Mouse (Mus musculus): ENCODE measurements around the gene Gm28998.
"Not testable (repeated sequence)": the region's sequence is repeated elsewhere in the genome, so short reads cannot be mapped to it uniquely, and the experiment has no call there.

The Gm28998 gene

DNA sequence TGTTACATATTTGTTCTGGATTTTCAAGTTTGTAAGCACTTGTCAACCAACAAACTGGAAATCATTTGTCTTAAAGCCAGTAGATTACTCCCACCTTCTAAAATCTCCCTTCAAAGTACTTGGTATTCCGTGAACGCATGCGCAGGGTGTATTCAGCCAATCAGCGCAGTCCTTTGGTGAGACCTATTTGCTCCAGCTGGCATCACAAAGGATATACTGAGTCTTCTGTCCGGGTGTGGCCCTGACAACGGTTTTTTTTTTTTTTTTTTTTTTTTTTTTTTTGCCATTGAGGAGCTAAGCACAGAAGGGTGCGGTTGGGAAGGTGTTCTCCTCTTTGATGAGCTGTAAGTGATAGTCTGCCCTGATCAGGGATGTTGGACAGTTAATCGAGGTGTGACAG, at the start of gene Gm28998:
Gm28998 (plus strand) TSS at position 301 of the 400 bp plus-strand sequence.
- CTCF ChIA-PET = not testable (repeated sequence)

Measured in spleen, embryonic (tissue).